Mouse (Mus musculus) stomach, postnatal 0 days (tissue): Measurements from ENCODE around the gene Cd8a. TPM values are rescaled to one million over a fixed set of nuclear protein-coding genes. Genes with fewer than 3 reads are reported as not detected.
"Not testable (repeated sequence)": the region's sequence is repeated elsewhere in the genome, so short reads cannot be mapped to it uniquely, and the experiment has no call there.

ENCODE experiments used
- ATAC-seq: fragments of 200-750 bp; cut with Nextera tagmentation; 2 replicates; pipeline ENCODE4 v1.8.0; 2017; ENCODE audit not compliant: low FRiP score, low TSS enrichment
- DNase-seq: peaks from one replicate; pipeline ENCODE4 v3.0.0-alpha.2; 2016; ENCODE audit warnings: low spot score
- H3K27ac ChIP-seq: fragments of 300-500 bp; sonication (generic); replicated peaks from 2 replicates; pipeline ENCODE4 v1.5.1; 2014; ENCODE audit warnings: mild to moderate bottlenecking, control low read depth
- H3K27me3 ChIP-seq: fragments of 300-500 bp; sonication (generic); 2 replicates; pipeline ENCODE4 v1.6.1; 2014; ENCODE audit warnings: low read length; ENCODE audit not compliant: control insufficient read depth, insufficient read depth
- H3K36me3 ChIP-seq: fragments of 300-500 bp; sonication (generic); 2 replicates; pipeline ENCODE4 v1.6.1; 2014; ENCODE audit warnings: low read length, mixed read lengths; ENCODE audit not compliant: control insufficient read depth, insufficient read depth
- H3K4me1 ChIP-seq: fragments of 300-500 bp; sonication (generic); replicated peaks from 2 replicates; pipeline ENCODE4 v1.6.1; 2014; ENCODE audit warnings: antibody characterized with exemption; ENCODE audit not compliant: control insufficient read depth, insufficient read depth
- H3K4me2 ChIP-seq: fragments of 300-500 bp; sonication (generic); replicated peaks from 2 replicates; pipeline ENCODE4 v1.6.1; 2014; ENCODE audit warnings: low read depth, mild to moderate bottlenecking, control low read depth, moderate library complexity
- H3K4me3 ChIP-seq: fragments of 300-500 bp; sonication (generic); 2 replicates; pipeline ENCODE4 v1.5.1; 2014; ENCODE audit warnings: low read depth, low read length, control low read depth
- H3K9ac ChIP-seq: fragments of 300-500 bp; sonication (generic); 2 replicates; pipeline ENCODE4 v1.6.1; 2014; ENCODE audit warnings: mild to moderate bottlenecking, low read length, control low read depth, mixed read lengths
- H3K9me3 ChIP-seq: fragments of 300-500 bp; sonication (generic); 2 replicates; pipeline ENCODE4 v1.6.1; 2016; ENCODE audit warnings: low read length; ENCODE audit not compliant: control insufficient read depth
- CTCF ChIP-seq: IDR thresholded peaks from 2 replicates; pipeline ENCODE4 v1.5.1; 2016; ENCODE audit warnings: antibody characterized with exemption, low read depth, mild to moderate bottlenecking, moderate library complexity
- EP300 ChIP-seq: optimal IDR thresholded peaks from 2 replicates; pipeline ENCODE3; 2016; ENCODE audit warnings: antibody characterized with exemption
- WGBS: fragments of 180-500 bp; shearing (Covaris S2); extraction: QIAGEN DNeasy Blood & Tissue Kit; methylation state at CpG from one replicate; pipeline ENCODE4 v1.1.7; 2014; 5-methylcytosine and 5-hydroxymethylcytosine counted together
- polyA plus RNA-seq: library from polyadenylated mRNA; unstranded; fragments of >200 nt; fragmentation: Nextera tagmentation; extraction: Ambion mirVana; gene quantifications from 2 replicates; pipeline ENCODE4 v1.2.1, GENCODE M21; 2015

The Cd8a gene
- 0.04 TPM in 1 of 2 replicates, not detected in the other for polyA plus RNA-seq

GRCm38 (mm10) chr6:71373249-71373775 lies at the start of gene Cd8a:
Cd8a (plus strand) TSS chr6:71373427.
- no peak for TF ChIP-seq CTCF
- TF ChIP-seq EP300, result no peak
- Histone ChIP-seq H3K4me2 (no peak within 1 kb of the TSS), H3K4me3 (no peak within 1 kb of the TSS), H3K27ac (no peak within 1 kb of the TSS), H3K9me3 (no peaks in the 10 kb centered on the region), H3K27me3 (no peaks in the 10 kb centered on the region), H3K4me1 (no peaks in the 10 kb centered on the region), H3K36me3 (no peaks in the 10 kb centered on the region), H3K9ac (no peak within 1 kb of the TSS)
- DNase-seq (no peak), ATAC-seq (no peak)
- WGBS, result 72% methylated on average over 14 of the region's 14 CpGs

- Histone ChIP-seq H3K36me3 (no peaks in the 10 kb centered on the region), H3K4me2 (no peak overlapping the region), H3K27me3 (no peaks in the 10 kb centered on the region), H3K9me3 (no peaks in the 10 kb centered on the region), H3K4me1 (no peaks in the 10 kb centered on the region), H3K4me3 (no peak overlapping the region), H3K27ac (no peak overlapping the region), H3K9ac (no peak overlapping the region)
- DNase-seq (no peak), ATAC-seq (no peak)
- WGBS, result 90% methylated on average over 9 of the region's 9 CpGs
- TF ChIP-seq CTCF (no peak), EP300 (no peak)
These were observed 48.4 kb upstream of the Cd8a start for GRCm38 (mm10) chr6:71324816-71325215.

- Histone ChIP-seq H3K27ac (no peak overlapping the region), H3K36me3 (no peaks in the 10 kb centered on the region), H3K27me3 (no peaks in the 10 kb centered on the region), H3K9ac (no peak overlapping the region), H3K4me3 (no peak overlapping the region), H3K4me1 (no peaks in the 10 kb centered on the region), H3K4me2 (no peak overlapping the region), H3K9me3 (no peaks in the 10 kb centered on the region)
- TF ChIP-seq EP300 (no peak), CTCF (no peak)
- DNase-seq (no peak), ATAC-seq (no peak)
- 76% methylated on average over 6 of the region's 6 CpGs for WGBS
These were observed 43.3 kb upstream of the Cd8a start for GRCm38 (mm10) chr6:71329881-71330280.

DNA sequence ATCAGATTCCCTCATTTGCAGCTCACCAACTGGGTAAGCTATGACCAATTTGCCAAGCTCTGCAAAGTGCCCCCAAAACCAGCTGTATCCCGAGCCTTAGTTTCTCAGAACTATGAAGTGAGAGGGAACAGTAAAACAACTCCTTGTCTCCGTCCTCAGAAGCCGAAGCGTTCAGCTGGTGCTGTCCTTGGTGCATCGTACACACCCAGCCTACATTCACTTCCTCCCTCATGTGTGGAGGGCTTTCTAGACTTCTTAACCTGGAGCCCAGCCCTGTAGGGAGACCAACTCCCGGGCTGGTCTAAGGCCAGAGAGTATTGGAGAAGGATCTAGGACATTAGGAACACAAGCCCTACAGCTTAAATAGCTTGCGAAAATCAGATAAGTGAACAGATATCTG lies 42.7 kb upstream of the Cd8a start:
- H3K27me3 ChIP-seq, result no peaks in the 10 kb centered on the region
- H3K9ac ChIP-seq, result no peak overlapping the region
- ATAC-seq (no peak), DNase-seq (no peak)
- H3K36me3 ChIP-seq, result no peaks in the 10 kb centered on the region
- no peak overlapping the region for H3K4me2 ChIP-seq
- no peak overlapping the region for H3K27ac ChIP-seq
- no peak overlapping the region for H3K4me3 ChIP-seq
- 74% methylated on average over 7 of the region's 7 CpGs for WGBS
- TF ChIP-seq CTCF (no peak), EP300 (no peak)
- H3K9me3 ChIP-seq, result no peaks in the 10 kb centered on the region
- H3K4me1 ChIP-seq, result no peaks in the 10 kb centered on the region

GRCm38 (mm10) chr6:71331491-71331890 lies 41.7 kb upstream of the Cd8a start:
- DNase-seq, H3K36me3 ChIP-seq, H3K4me2 ChIP-seq, H3K27me3 ChIP-seq, H3K9ac ChIP-seq, H3K9me3 ChIP-seq, H3K27ac ChIP-seq, H3K4me3 ChIP-seq, ATAC-seq, H3K4me1 ChIP-seq: not testable (repeated sequence)
- 88% methylated on average over 1 of the region's 4 CpGs for WGBS

- ATAC-seq (no peak), DNase-seq (no peak)
- TF ChIP-seq CTCF (no peak), EP300 (no peak)
- Histone ChIP-seq H3K27ac (no peak overlapping the region), H3K27me3 (no peaks in the 10 kb centered on the region), H3K36me3 (no peaks in the 10 kb centered on the region), H3K4me2 (no peak overlapping the region), H3K9ac (no peak overlapping the region), H3K4me1 (no peaks in the 10 kb centered on the region), H3K4me3 (no peak overlapping the region), H3K9me3 (no peaks in the 10 kb centered on the region)
- 72% methylated on average over 11 of the region's 11 CpGs for WGBS
These were observed 40.8 kb upstream of the Cd8a start for GRCm38 (mm10) chr6:71332236-71332965.
